Mouse (Mus musculus): ENCODE measurements around the gene RPS10-NUDT3.

DNA sequence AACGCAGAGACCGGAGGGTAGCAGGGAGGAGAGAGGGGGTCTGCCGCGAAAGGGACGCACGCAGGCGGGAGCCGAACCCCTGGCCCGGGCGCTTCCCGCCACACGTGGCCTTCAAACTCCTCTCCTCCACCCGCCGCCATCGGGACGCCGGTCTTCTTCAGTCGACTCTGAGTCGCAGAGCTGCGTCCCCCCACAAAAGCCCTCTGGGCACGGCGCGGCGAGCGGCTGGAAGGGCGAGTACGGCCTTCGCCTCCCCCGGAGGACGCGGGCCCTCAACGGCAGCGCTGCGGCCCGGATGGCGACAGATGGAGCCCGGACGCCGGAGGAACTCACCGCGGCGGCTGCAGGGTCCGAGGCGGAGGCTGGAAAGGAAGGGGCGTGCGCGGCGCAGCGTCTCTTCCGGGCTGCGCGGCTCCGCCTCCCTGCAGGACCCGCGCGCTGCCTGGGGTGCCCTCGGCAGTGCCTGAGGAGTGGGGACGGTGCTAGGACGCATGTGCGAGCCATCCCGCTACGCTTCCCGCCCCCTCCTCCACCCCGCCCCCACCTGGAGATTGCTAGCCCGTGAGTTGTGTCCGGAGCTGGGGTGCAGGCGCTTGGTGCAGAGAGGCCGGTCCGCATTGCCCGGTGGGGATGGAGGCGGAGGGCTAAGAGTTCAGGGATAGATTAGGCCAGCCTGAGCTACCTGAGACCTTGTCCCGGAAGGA is at the start of gene RPS10-NUDT3:
- TF ChIP-seq EP300 (IDR thresholded peaks at IDR 0.05; ENCODE audit: insufficient read depth, low read depth, low read length) = 0 out of 2 replicates have a peak, but pooled peaks have one; percentile 15
- no peak for TF ChIP-seq CTCF (IDR thresholded peaks at IDR 0.05)
- TF ChIP-seq POLR2A (IDR thresholded peaks at IDR 0.05; ENCODE audit: insufficient read depth, low read depth, low read length) = peak; percentile 89
